Mouse (Mus musculus) cerebellum, adult 2 months (tissue): ENCODE measurements around the gene Aldh16a1.

ENCODE experiments used
- CTCF ChIP-seq: fragments of 200-500 bp; IDR thresholded peaks from 2 replicates; pipeline ENCODE4 v1.5.1; 2011; ENCODE audit warnings: low read depth, mild to moderate bottlenecking, control low read depth, low read length, moderate library complexity, borderline replicate concordance; ENCODE audit not compliant: insufficient read depth
- POLR2A ChIP-seq: fragments of 200-500 bp; IDR thresholded peaks from 2 replicates; pipeline ENCODE4 v1.6.1; 2011; ENCODE audit warnings: low read length, control low read depth, borderline replicate concordance; ENCODE audit not compliant: insufficient read depth

GRCm38 (mm10) chr7:45151303-45151702 is 3.1 kb downstream of the Aldh16a1 start:
- TF ChIP-seq POLR2A (no peak), CTCF (no peak)
